Mouse (Mus musculus): ENCODE results near the gene Gng4.

DNA sequence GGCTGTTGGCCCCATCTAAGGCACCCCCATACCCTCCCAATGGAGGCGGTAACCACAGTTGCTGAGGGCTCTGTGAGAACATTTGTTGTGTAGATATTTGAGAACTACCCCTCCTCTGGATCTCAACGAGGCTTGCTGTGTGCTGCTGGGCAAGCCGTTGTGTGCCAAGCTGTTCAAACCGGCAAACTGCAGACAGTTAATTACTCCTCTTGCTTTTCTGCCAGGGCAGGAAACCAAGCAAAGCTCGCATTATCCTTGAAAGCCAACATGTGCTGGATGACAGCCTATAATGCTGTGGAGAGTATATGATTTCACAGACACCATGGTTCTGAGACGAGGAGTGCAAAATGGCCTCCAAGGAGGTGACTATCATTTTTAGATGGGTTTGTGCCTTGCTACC is 42.7 kb downstream of the Gng4 start:
- TF ChIP-seq CTCF (IDR thresholded peaks at IDR 0.05; ENCODE audit: extremely low read depth, insufficient read length, insufficient replicate concordance, low read depth, low read length) (no peak), POLR2A (IDR thresholded peaks at IDR 0.05; ENCODE audit: low read depth, low read length) (no peak)
